Comparison of ENCODE assay signal across 24 mouse cellular contexts in genomic region chr6:29378678-29379077, GRCm38 (mm10). TPM values are rescaled to one million over a fixed set of nuclear protein-coding genes. Genes with fewer than 3 reads are reported as not detected.
"Had no signal": no experiment of that assay in that cellular context is flagged by ENCODE, and none has a peak within 500 bp of the region (broad histone marks: within the 10 kb centered on the region; RNA-seq: fewer than 3 reads in every experiment).

No protein-coding gene starts in this region.

- H3K27ac ChIP-seq: neural tube, embryonic 13.5 days; neural tube, embryonic 15.5 days; stomach, embryonic 15.5 days; stomach, postnatal 0 days had no signal

- H3K9ac ChIP-seq: neural tube, embryonic 13.5 days; neural tube, embryonic 15.5 days; stomach, embryonic 15.5 days had no signal

- H3K4me1 ChIP-seq: neural tube, embryonic 13.5 days; neural tube, embryonic 15.5 days; stomach, embryonic 15.5 days had no signal

- H3K27me3 ChIP-seq: neural tube, embryonic 13.5 days; neural tube, embryonic 15.5 days; stomach, embryonic 15.5 days had no signal

- H3K4me3 ChIP-seq: neural tube, embryonic 13.5 days; neural tube, embryonic 15.5 days; stomach, embryonic 15.5 days had no signal

- DNase-seq: retina, postnatal 1 day; right cerebral cortex, adult 18-20 months; right cerebral cortex, postnatal 14 days; right cerebral cortex, postnatal 25 days; right cerebral cortex, postnatal 4 days; spleen, adult 18-20 months; thymus, adult 18-20 months; thymus, adult 2 months; thymus, postnatal 14 days; thymus, postnatal 25 days; thymus, postnatal 36 days; thymus, postnatal 4 days had no signal

- H3K9me3 ChIP-seq: neural tube, embryonic 13.5 days; neural tube, embryonic 15.5 days; stomach, embryonic 15.5 days had no signal

- H3K4me2 ChIP-seq: neural tube, embryonic 13.5 days; neural tube, embryonic 15.5 days; stomach, embryonic 15.5 days had no signal

RNA-seq across cellular contexts. Expression of gene Opn1sw, which starts 9.6 kb away (rescaled TPM):
- polyA plus RNA-seq: spleen, adult 2 months; testis, adult 2 months had no signal

RNA-seq across cellular contexts. Expression of gene Fam71f1, which starts 59.7 kb away (rescaled TPM):
- polyA plus RNA-seq: neural tube, embryonic 13.5 days; neural tube, embryonic 14.5 days; neural tube, embryonic 15.5 days; small intestine, adult 2 months; spleen, adult 2 months; stomach, embryonic 14.5 days; stomach, embryonic 16.5 days; stomach, postnatal 0 days; thymus, adult 2 months; thymus, postnatal 0 days; urinary bladder, adult 2 months had no signal
